Mouse (Mus musculus) lung, postnatal 0 days (tissue): Measurements from ENCODE around the gene Inpp5a.

Source experiments
- CTCF ChIP-seq: IDR thresholded peaks from 2 replicates; pipeline ENCODE4 v1.5.1; 2016; ENCODE audit warnings: antibody characterized with exemption, mild to moderate bottlenecking
- EP300 ChIP-seq: IDR thresholded peaks from 2 replicates; pipeline ENCODE4 v1.6.1; 2016; ENCODE audit warnings: antibody characterized with exemption, mild to moderate bottlenecking, control low read depth

GRCm38 (mm10) chr7:139378355-139378754 is 10.6 kb upstream of the Inpp5a start:
- TF ChIP-seq CTCF = no peak
- TF ChIP-seq EP300 = no peak
